Mouse (Mus musculus): ENCODE results near the gene Kcnmb3.
"Not testable (repeated sequence)": the region's sequence is repeated elsewhere in the genome, so short reads cannot be mapped to it uniquely, and the experiment has no call there.

The Kcnmb3 gene

GRCm38 (mm10) chr3:32434016-32434415 lies 58.0 kb downstream of the Kcnmb3 start:
- DNase-seq (ENCODE audit: low read depth, low spot score), result no peak

GRCm38 (mm10) chr3:32430394-32430793 lies 61.6 kb downstream of the Kcnmb3 start:
- no peak for DNase-seq (ENCODE audit: low read depth, low spot score)

DNA sequence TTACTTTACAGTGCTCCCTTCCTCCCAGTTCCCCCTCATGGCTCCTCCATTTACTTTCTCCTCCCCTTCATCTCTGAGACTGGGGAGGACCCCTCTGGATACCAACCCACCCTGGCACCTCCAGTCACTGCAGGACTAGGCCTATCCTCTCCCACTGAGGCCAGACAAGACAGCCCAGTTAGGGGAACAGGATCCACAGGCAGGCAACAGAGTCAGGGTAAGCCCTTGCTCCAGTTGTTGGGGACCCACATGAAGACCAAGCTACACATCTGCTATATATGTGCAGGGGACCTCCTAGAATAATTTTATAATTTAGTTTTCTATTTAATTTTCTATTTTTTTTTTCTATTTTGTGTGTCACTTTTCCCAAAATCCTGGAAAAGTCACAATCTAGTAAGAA lies 62.7 kb downstream of the Kcnmb3 start:
- not testable (repeated sequence) for DNase-seq (ENCODE audit: low read depth, low spot score)

GRCm38 (mm10) chr3:32428921-32429320 lies 63.1 kb downstream of the Kcnmb3 start:
- DNase-seq (ENCODE audit: low read depth, low spot score), result peak; percentile 82

GRCm38 (mm10) chr3:32428361-32428760 lies 63.7 kb downstream of the Kcnmb3 start:
- DNase-seq (ENCODE audit: low read depth, low spot score), result no peak

DNA sequence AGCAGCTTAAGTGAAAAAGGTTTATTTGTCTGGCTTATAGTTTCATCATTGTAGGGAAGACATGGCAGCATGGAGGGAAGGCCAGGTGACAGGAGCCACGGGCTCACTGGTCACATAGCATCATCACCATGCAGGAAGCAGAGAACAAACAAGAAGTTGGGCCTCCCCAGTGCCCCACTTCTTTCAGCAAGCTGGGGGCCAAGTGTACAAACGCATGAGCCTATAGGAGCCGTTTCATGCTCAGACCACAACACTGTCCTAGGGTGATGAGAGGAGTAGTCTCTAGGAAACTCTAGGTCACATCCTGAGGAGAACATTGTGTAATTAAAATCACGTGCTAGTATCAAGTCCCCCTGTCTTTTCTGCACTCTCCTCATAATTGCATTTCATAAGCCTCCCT lies 64.3 kb downstream of the Kcnmb3 start:
- no peak for DNase-seq (ENCODE audit: low read depth, low spot score)

Measured in skeletal muscle tissue, adult 2 months (tissue).